Mouse (Mus musculus) C2C12 (cell line): ENCODE data around the gene Gm17581.

Experiments
- CEBPB ChIP-seq: IDR thresholded peaks from one replicate; pipeline ENCODE4 v1.6.1; 2011; ENCODE audit warnings: low read depth, mild to moderate bottlenecking, control low read depth, moderate library complexity
- CTCF ChIP-seq: IDR thresholded peaks from one replicate; pipeline ENCODE4 v1.5.1; 2011; ENCODE audit not compliant: control insufficient read depth, insufficient read depth, insufficient read length
- MAX ChIP-seq: IDR thresholded peaks from one replicate; pipeline ENCODE4 v1.6.1; 2011; ENCODE audit warnings: mild to moderate bottlenecking, control low read depth
- MYOG ChIP-seq: IDR thresholded peaks from one replicate; pipeline ENCODE4 v1.6.1; 2011; ENCODE audit not compliant: control insufficient read depth, insufficient read length; ENCODE audit errors: extremely low read depth
- USF1 ChIP-seq: IDR thresholded peaks from one replicate; pipeline ENCODE4 v1.6.1; 2011; ENCODE audit warnings: low read depth, mild to moderate bottlenecking, control low read depth, moderate library complexity

GRCm38 (mm10) chr2:155724036-155724435 is 11.6 kb downstream of the Gm17581 start:
- TF ChIP-seq CTCF (no peak), MAX (no peak), USF1 (no peak), CEBPB (no peak), MYOG (no peak)
